Mouse (Mus musculus) forebrain, embryonic 13.5 days (tissue): ENCODE results near the gene Igf2r. TPM values are rescaled to one million over a fixed set of nuclear protein-coding genes. Genes with fewer than 3 reads are reported as not detected.

Source experiments
- ATAC-seq: fragments of 200-750 bp; cut with Nextera tagmentation; 2 replicates; pipeline ENCODE4 v1.8.0; 2017
- H3K27ac ChIP-seq: fragments of 300-500 bp; sonication (generic); 2 replicates; pipeline ENCODE4 v1.5.1; 2015; ENCODE audit warnings: inconsistent platforms, mild to moderate bottlenecking, moderate library complexity
- H3K27me3 ChIP-seq: fragments of 300-500 bp; sonication (generic); 2 replicates; pipeline ENCODE4 v1.6.1; 2015; ENCODE audit warnings: mild to moderate bottlenecking, inconsistent platforms
- H3K36me3 ChIP-seq: fragments of 300-500 bp; sonication (generic); 2 replicates; pipeline ENCODE4 v1.6.1; 2015; ENCODE audit warnings: mild to moderate bottlenecking, inconsistent platforms; ENCODE audit not compliant: poor library complexity, severe bottlenecking
- H3K4me1 ChIP-seq: fragments of 300-500 bp; sonication (generic); 2 replicates; pipeline ENCODE4 v1.6.1; 2015; ENCODE audit warnings: inconsistent platforms
- H3K4me2 ChIP-seq: fragments of 300-500 bp; sonication (generic); 2 replicates; pipeline ENCODE4 v1.6.1; 2015; ENCODE audit warnings: inconsistent platforms, mild to moderate bottlenecking, moderate library complexity
- H3K4me3 ChIP-seq: fragments of 300-500 bp; sonication (generic); 2 replicates; pipeline ENCODE4 v1.5.1; 2015; ENCODE audit warnings: mild to moderate bottlenecking, inconsistent platforms
- H3K9ac ChIP-seq: fragments of 300-500 bp; sonication (generic); 2 replicates; pipeline ENCODE4 v1.6.1; 2015; ENCODE audit warnings: mild to moderate bottlenecking, inconsistent platforms
- H3K9me3 ChIP-seq: fragments of 300-500 bp; sonication (generic); replicated peaks from 2 replicates; pipeline ENCODE4 v1.6.1; 2016; ENCODE audit warnings: inconsistent platforms
- WGBS: fragments of 180-500 bp; shearing (Covaris S2); methylation state at CpG from one replicate; pipeline ENCODE4 v1.1.7; 2015; 5-methylcytosine and 5-hydroxymethylcytosine counted together
- polyA plus RNA-seq: library from polyadenylated mRNA; unstranded; fragments of >200 nt; fragmentation: Nextera tagmentation; extraction: Ambion mirVana; gene quantifications from 2 replicates; pipeline ENCODE4 v1.2.1, GENCODE M21; 2015

Igf2r gene
- polyA plus RNA-seq, 1 experiment from 2014 or later = 10.5 TPM

- H3K4me3 ChIP-seq = no peak overlapping the region
- no peak overlapping the region for H3K4me2 ChIP-seq
- ATAC-seq = peak; percentile 74; the same call in 1 of the 2 replicates
- H3K36me3 ChIP-seq = peaks cover 94% of the 10 kb centered on the region
- no peaks in the 10 kb centered on the region for H3K27me3 ChIP-seq
- whole genome bisulfite sequencing = 78% methylated on average over 7 of the region's 7 CpGs
- no peak overlapping the region for H3K9ac ChIP-seq
- H3K4me1 ChIP-seq = no peaks in the 10 kb centered on the region
- no peaks in the 10 kb centered on the region for H3K9me3 ChIP-seq
- no peak overlapping the region for H3K27ac ChIP-seq
Observed at GRCm38 (mm10) chr17:12718251-12718650, 51.2 kb downstream of the Igf2r start.

GRCm38 (mm10) chr17:12717445-12717844, 52.0 kb downstream of the Igf2r start:
- H3K4me2 ChIP-seq = no peak overlapping the region
- no peak for ATAC-seq
- no peaks in the 10 kb centered on the region for H3K9me3 ChIP-seq
- no peak overlapping the region for H3K4me3 ChIP-seq
- 90% methylated on average over 4 of the region's 4 CpGs for WGBS
- H3K9ac ChIP-seq = no peak overlapping the region
- no peak overlapping the region for H3K27ac ChIP-seq
- H3K27me3 ChIP-seq = no peaks in the 10 kb centered on the region
- no peaks in the 10 kb centered on the region for H3K4me1 ChIP-seq
- peaks cover 98% of the 10 kb centered on the region for H3K36me3 ChIP-seq

- Histone ChIP-seq H3K27me3 (no peaks in the 10 kb centered on the region), H3K4me2 (no peak overlapping the region), H3K9ac (no peak overlapping the region), H3K27ac (no peak overlapping the region), H3K4me3 (no peak overlapping the region), H3K36me3 (peaks cover 99% of the 10 kb centered on the region), H3K9me3 (no peaks in the 10 kb centered on the region), H3K4me1 (no peaks in the 10 kb centered on the region)
- WGBS = 92% methylated on average over 1 of the region's 1 CpGs
- ATAC-seq = no peak
Observed at GRCm38 (mm10) chr17:12715032-12715431, 54.4 kb downstream of the Igf2r start.

- Histone ChIP-seq H3K27ac (no peak overlapping the region), H3K4me2 (no peak overlapping the region), H3K27me3 (no peaks in the 10 kb centered on the region), H3K36me3 (peaks cover 99% of the 10 kb centered on the region), H3K9me3 (no peaks in the 10 kb centered on the region), H3K4me3 (no peak overlapping the region), H3K4me1 (no peaks in the 10 kb centered on the region), H3K9ac (no peak overlapping the region)
- no peak for ATAC-seq
- 86% methylated on average over 5 of the region's 5 CpGs for WGBS
Observed at GRCm38 (mm10) chr17:12714080-12714561, 55.3 kb downstream of the Igf2r start.

GRCm38 (mm10) chr17:12712993-12713392, 56.5 kb downstream of the Igf2r start:
- Histone ChIP-seq H3K27me3 (no peaks in the 10 kb centered on the region), H3K9ac (no peak overlapping the region), H3K4me3 (no peak overlapping the region), H3K9me3 (no peaks in the 10 kb centered on the region), H3K36me3 (peaks cover 97% of the 10 kb centered on the region), H3K27ac (no peak overlapping the region), H3K4me2 (no peak overlapping the region), H3K4me1 (no peaks in the 10 kb centered on the region)
- no peak for ATAC-seq
- WGBS = 84% methylated on average over 3 of the region's 3 CpGs

GRCm38 (mm10) chr17:12712191-12712590, 57.3 kb downstream of the Igf2r start:
- Histone ChIP-seq H3K4me2 (no peak overlapping the region), H3K4me3 (no peak overlapping the region), H3K9ac (no peak overlapping the region), H3K27ac (no peak overlapping the region), H3K9me3 (no peaks in the 10 kb centered on the region), H3K27me3 (no peaks in the 10 kb centered on the region), H3K4me1 (no peaks in the 10 kb centered on the region), H3K36me3 (peaks cover 94% of the 10 kb centered on the region)
- ATAC-seq = no peak

GRCm38 (mm10) chr17:12710976-12711375, 58.5 kb downstream of the Igf2r start:
- no peaks in the 10 kb centered on the region for H3K9me3 ChIP-seq
- no peaks in the 10 kb centered on the region for H3K27me3 ChIP-seq
- no peaks in the 10 kb centered on the region for H3K4me1 ChIP-seq
- H3K36me3 ChIP-seq = peaks cover 89% of the 10 kb centered on the region
- no peak overlapping the region for H3K9ac ChIP-seq
- no peak overlapping the region for H3K4me2 ChIP-seq
- 94% methylated on average over 2 of the region's 2 CpGs for WGBS
- H3K27ac ChIP-seq = no peak overlapping the region
- H3K4me3 ChIP-seq = no peak overlapping the region
- no peak for ATAC-seq

- Histone ChIP-seq H3K4me2 (no peak overlapping the region), H3K27me3 (no peaks in the 10 kb centered on the region), H3K27ac (no peak overlapping the region), H3K9me3 (no peaks in the 10 kb centered on the region), H3K9ac (no peak overlapping the region), H3K4me1 (no peaks in the 10 kb centered on the region), H3K4me3 (no peak overlapping the region), H3K36me3 (peaks cover 89% of the 10 kb centered on the region)
- WGBS = 73% methylated on average over 13 of the region's 13 CpGs
- ATAC-seq = no peak
Observed at GRCm38 (mm10) chr17:12710050-12710780, 59.2 kb downstream of the Igf2r start.

- Histone ChIP-seq H3K27me3 (no peaks in the 10 kb centered on the region), H3K27ac (no peak overlapping the region), H3K4me2 (no peak overlapping the region), H3K9me3 (no peaks in the 10 kb centered on the region), H3K4me1 (no peaks in the 10 kb centered on the region), H3K9ac (no peak overlapping the region), H3K36me3 (peaks cover 89% of the 10 kb centered on the region), H3K4me3 (no peak overlapping the region)
- ATAC-seq = no peak
- 95% methylated on average over 3 of the region's 3 CpGs for WGBS
Observed at GRCm38 (mm10) chr17:12708398-12708797, 61.1 kb downstream of the Igf2r start.

- no peak overlapping the region for H3K4me3 ChIP-seq
- no peak overlapping the region for H3K27ac ChIP-seq
- H3K9ac ChIP-seq = no peak overlapping the region
- H3K27me3 ChIP-seq = no peaks in the 10 kb centered on the region
- no peaks in the 10 kb centered on the region for H3K4me1 ChIP-seq
- H3K4me2 ChIP-seq = no peak overlapping the region
- no peaks in the 10 kb centered on the region for H3K9me3 ChIP-seq
- ATAC-seq = no peak
- WGBS = 88% methylated on average over 10 of the region's 10 CpGs
- peaks cover 89% of the 10 kb centered on the region for H3K36me3 ChIP-seq
Observed at GRCm38 (mm10) chr17:12706590-12707049, 62.8 kb downstream of the Igf2r start.

- WGBS = 90% methylated on average over 5 of the region's 5 CpGs
Observed at GRCm38 (mm10) chr17:12702901-12703300, 66.6 kb downstream of the Igf2r start.

GRCm38 (mm10) chr17:12700373-12700772, 69.1 kb downstream of the Igf2r start:
- ATAC-seq = no peak
- Histone ChIP-seq H3K4me2 (no peak overlapping the region), H3K27ac (no peak overlapping the region), H3K9ac (no peak overlapping the region), H3K36me3 (peaks cover 99% of the 10 kb centered on the region), H3K9me3 (no peaks in the 10 kb centered on the region), H3K4me3 (no peak overlapping the region), H3K4me1 (no peaks in the 10 kb centered on the region), H3K27me3 (no peaks in the 10 kb centered on the region)
- 99% methylated on average over 6 of the region's 6 CpGs for WGBS

More at GRCm38 (mm10) chr17:12702901-12703300, 66.6 kb downstream of the Igf2r start:
- no peaks in the 10 kb centered on the region for H3K9me3 ChIP-seq
- H3K9ac ChIP-seq = no peak overlapping the region
- no peak overlapping the region for H3K4me3 ChIP-seq
- no peak overlapping the region for H3K27ac ChIP-seq
- H3K4me1 ChIP-seq = no peaks in the 10 kb centered on the region
- ATAC-seq = no peak
- no peaks in the 10 kb centered on the region for H3K27me3 ChIP-seq
- H3K36me3 ChIP-seq = peaks cover 91% of the 10 kb centered on the region
- H3K4me2 ChIP-seq = no peak overlapping the region

GRCm38 (mm10) chr17:12691899-12692298, 77.6 kb downstream of the Igf2r start:
- peaks cover 97% of the 10 kb centered on the region for H3K36me3 ChIP-seq
- ATAC-seq = no peak
- H3K4me2 ChIP-seq = no peak overlapping the region
- 94% methylated on average over 7 of the region's 7 CpGs for WGBS
- H3K9ac ChIP-seq = no peak overlapping the region
- H3K9me3 ChIP-seq = no peaks in the 10 kb centered on the region
- no peaks in the 10 kb centered on the region for H3K27me3 ChIP-seq
- no peaks in the 10 kb centered on the region for H3K4me1 ChIP-seq
- H3K27ac ChIP-seq = no peak overlapping the region
- H3K4me3 ChIP-seq = no peak overlapping the region
